Mouse (Mus musculus): ENCODE measurements at regions not wholly inside any gene's neighbourhood (a gene's known extent, or its start where the extent isn't known, plus 50 kb on each side); places are given as distances from the start of the nearest gene placed in this dataset.
A peak's percentile ranks its signal among the peaks of the same experiment; 100 is the strongest.
"Not testable (repeated sequence)": the region's sequence is repeated elsewhere in the genome, so short reads cannot be mapped to it uniquely, and the experiment has no call there.

DNA sequence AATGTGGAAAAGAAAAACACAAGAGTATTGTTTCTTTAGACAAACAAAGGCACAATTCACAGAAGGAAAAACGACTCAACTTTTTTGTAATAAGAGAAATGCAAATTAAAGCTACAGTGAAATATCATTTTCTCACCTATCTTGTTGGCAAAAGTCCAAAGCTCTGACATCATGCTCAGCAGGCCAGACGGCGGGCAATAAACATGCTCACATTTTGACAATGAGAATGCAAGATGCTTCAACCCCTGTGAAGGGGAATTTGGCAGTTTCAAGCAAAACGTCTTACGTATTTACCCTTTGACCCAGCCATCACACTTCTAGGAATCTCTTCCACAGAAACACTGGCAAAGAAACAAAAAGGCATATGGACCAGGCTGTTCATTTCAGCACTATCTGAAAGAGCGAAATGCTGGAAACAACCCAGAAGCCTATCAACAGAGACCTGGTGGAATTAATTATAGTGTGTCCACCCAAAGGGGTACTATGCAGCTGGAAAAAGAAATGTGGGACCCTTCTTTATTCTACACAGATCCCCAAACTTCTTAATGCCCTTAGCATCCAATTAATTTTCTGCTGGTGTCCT, 203.4 kb upstream of the 2610301B20Rik start:
- ATAC-seq (ENCODE audit: insufficient number of reproducible peaks, insufficient read depth, low FRiP score, low read depth), result no peak
- WGBS, result 54% methylated on average over 6 of the region's 6 CpGs

DNA sequence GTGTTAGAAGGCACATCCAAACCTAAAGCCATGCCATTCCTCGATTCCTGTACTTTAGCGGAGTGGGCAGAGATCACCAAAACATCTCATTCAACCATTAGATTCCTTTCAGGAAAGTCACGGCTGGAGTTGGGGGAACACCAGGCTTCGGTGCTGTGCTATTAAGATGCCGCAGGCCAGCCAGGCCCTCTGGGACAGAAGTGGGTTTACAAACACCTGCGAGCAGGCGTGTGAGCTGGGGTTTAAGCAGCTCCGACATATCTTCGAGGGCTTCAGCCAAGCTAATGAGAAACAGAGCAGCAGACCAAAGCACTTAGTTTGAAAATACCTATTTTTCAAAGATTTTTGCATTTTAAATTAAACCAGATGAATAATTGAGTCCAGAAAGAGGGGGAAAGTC, 183.2 kb upstream of the 2610301B20Rik start:
- Histone ChIP-seq H3K4me1 (ENCODE audit: control insufficient read depth, insufficient read depth, low read length) (no peaks in the 10 kb centered on the region), H3K9me3 (ENCODE audit: control insufficient read depth, low read depth, low read length) (no peaks in the 10 kb centered on the region), H3K36me3 (ENCODE audit: control insufficient read depth, insufficient read depth, low read length) (no peaks in the 10 kb centered on the region), H3K27ac (ENCODE audit: low read length) (no peak overlapping the region), H3K4me3 (ENCODE audit: low read depth, low read length) (no peak overlapping the region), H3K4me2 (replicated peaks; ENCODE audit: low read depth, low read length) (no peak overlapping the region), H3K27me3 (ENCODE audit: control insufficient read depth, insufficient read depth, low read length) (no peaks in the 10 kb centered on the region), H3K9ac (replicated peaks; ENCODE audit: low read depth, low read length) (no peak overlapping the region)
- 72% methylated on average over 9 of the region's 9 CpGs for WGBS
- ATAC-seq (ENCODE audit: insufficient number of reproducible peaks, insufficient read depth, low FRiP score, low read depth), result no peak

More for the DNA sequence above, 203.4 kb upstream of the 2610301B20Rik start:
- Histone ChIP-seq H3K27me3 (ENCODE audit: control insufficient read depth, insufficient read depth, low read length) (no peaks in the 10 kb centered on the region), H3K9me3 (ENCODE audit: control insufficient read depth, low read depth, low read length) (no peaks in the 10 kb centered on the region), H3K36me3 (ENCODE audit: control insufficient read depth, insufficient read depth, low read length) (no peaks in the 10 kb centered on the region), H3K4me3 (ENCODE audit: low read depth, low read length) (no peak overlapping the region), H3K4me2 (replicated peaks; ENCODE audit: low read depth, low read length) (no peak overlapping the region), H3K9ac (replicated peaks; ENCODE audit: low read depth, low read length) (no peak overlapping the region), H3K27ac (ENCODE audit: low read length) (no peak overlapping the region), H3K4me1 (ENCODE audit: control insufficient read depth, insufficient read depth, low read length) (no peaks in the 10 kb centered on the region)

DNA sequence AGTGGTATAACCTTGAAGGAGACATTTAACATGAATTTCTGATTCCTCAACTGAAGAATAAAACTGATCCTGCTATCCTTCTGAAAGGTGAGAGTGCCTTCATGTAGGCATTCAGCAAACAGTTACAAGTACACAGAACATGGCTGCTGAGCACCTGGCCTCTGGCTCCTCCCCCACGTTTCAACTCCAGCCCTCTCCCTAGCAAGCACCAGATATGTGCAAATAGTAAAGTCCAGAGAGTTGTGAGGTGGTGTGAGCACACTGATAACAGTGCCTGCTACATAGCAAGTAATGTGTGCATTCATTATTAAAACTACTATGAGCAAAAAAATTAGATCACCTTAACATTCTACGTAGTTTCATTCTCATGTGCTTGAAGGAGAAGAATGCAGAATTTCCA, 181.4 kb upstream of the 2610301B20Rik start:
- peak; percentile 71; the same call in 1 of the 2 replicates for ATAC-seq (ENCODE audit: insufficient number of reproducible peaks, insufficient read depth, low FRiP score, low read depth)

DNA sequence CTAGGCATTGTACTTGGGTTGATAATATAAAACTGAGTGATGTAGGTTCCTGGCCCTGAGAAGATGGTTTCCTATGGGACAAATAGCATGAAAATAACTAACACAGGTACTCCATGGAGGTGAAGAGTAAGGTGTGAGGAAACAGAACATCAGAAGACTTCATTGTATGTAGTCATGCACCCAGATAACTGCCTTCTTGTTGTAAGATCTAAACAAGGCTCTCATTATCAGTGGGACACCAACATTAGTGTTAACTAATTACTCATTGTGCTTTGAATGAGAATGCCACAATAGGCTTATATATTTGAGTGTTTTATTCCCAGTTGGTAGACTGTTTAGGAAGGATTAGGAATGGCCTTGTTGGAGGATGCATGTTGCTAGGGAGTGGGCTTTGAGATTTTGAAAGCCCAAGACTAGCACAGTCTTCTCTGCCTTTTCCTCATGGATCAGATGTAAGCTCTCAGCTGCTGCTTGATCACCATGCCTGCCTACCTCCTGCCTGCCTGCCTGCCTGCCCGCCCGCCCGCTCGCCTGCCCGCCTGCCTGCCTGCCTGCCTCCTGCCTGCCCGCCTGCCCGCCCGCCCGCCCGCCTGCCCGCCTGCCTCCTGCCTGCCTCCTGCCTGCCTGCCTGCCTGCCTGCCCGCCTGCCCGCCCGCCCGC, 180.7 kb upstream of the 2610301B20Rik start:
- no peak for ATAC-seq (ENCODE audit: insufficient number of reproducible peaks, insufficient read depth, low FRiP score, low read depth)
- Histone ChIP-seq H3K27ac (ENCODE audit: low read length) (no peak overlapping the region), H3K4me1 (ENCODE audit: control insufficient read depth, insufficient read depth, low read length) (no peaks in the 10 kb centered on the region), H3K4me2 (replicated peaks; ENCODE audit: low read depth, low read length) (peak overlapping the region; percentile 5; the same call in 1 of the 2 replicates), H3K27me3 (ENCODE audit: control insufficient read depth, insufficient read depth, low read length) (no peaks in the 10 kb centered on the region), H3K4me3 (ENCODE audit: low read depth, low read length) (no peak overlapping the region), H3K36me3 (ENCODE audit: control insufficient read depth, insufficient read depth, low read length) (no peaks in the 10 kb centered on the region), H3K9me3 (ENCODE audit: control insufficient read depth, low read depth, low read length) (no peaks in the 10 kb centered on the region), H3K9ac (replicated peaks; ENCODE audit: low read depth, low read length) (no peak overlapping the region)
- 18% methylated on average over 10 of the region's 15 CpGs for WGBS

More for the DNA sequence above, 181.4 kb upstream of the 2610301B20Rik start:
- H3K27me3 ChIP-seq (ENCODE audit: control insufficient read depth, insufficient read depth, low read length), result no peaks in the 10 kb centered on the region
- no peak overlapping the region for H3K27ac ChIP-seq (ENCODE audit: low read length)
- no peaks in the 10 kb centered on the region for H3K36me3 ChIP-seq (ENCODE audit: control insufficient read depth, insufficient read depth, low read length)
- no peak overlapping the region for H3K9ac ChIP-seq (replicated peaks; ENCODE audit: low read depth, low read length)
- no peaks in the 10 kb centered on the region for H3K9me3 ChIP-seq (ENCODE audit: control insufficient read depth, low read depth, low read length)
- no peak overlapping the region for H3K4me2 ChIP-seq (replicated peaks; ENCODE audit: low read depth, low read length)
- H3K4me3 ChIP-seq (ENCODE audit: low read depth, low read length), result no peak overlapping the region
- 70% methylated on average over 2 of the region's 2 CpGs for WGBS
- no peaks in the 10 kb centered on the region for H3K4me1 ChIP-seq (ENCODE audit: control insufficient read depth, insufficient read depth, low read length)

DNA sequence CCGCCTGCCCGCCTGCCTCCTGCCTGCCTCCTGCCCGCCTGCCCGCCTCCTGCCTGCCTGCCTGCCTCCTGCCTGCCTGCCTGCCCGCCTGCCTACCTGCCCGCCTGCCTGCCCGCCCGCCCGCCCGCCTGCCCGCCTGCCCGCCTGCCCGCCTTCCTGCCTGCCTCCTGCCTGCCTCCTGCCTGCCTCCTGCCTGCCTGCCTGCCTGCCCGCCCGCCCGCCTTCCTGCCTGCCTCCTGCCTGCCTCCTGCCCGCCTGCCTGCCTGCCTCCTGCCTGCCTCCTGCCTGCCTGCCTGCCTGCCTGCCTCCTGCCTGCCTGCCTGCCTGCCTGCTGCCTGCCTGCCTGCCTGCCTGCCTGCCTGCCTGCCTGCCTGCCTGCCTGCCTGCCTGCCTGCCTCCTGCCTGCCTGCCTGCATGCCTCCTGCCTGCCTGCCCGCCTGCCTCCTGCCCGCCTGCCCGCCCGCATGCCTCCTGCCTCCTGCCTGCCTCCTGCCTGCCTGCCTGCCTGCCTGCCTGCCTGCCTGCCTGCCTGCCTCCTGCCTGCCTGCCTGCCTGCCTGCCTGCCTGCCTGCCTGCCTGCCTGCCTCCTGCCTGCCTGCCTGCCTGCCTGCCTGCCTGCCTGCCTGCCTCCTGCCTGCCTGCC, 180.1 kb upstream of the 2610301B20Rik start:
- not testable (repeated sequence) for H3K9ac ChIP-seq (replicated peaks; ENCODE audit: low read depth, low read length); H3K9me3 ChIP-seq (ENCODE audit: control insufficient read depth, low read depth, low read length); H3K27ac ChIP-seq (ENCODE audit: low read length); H3K4me1 ChIP-seq (ENCODE audit: control insufficient read depth, insufficient read depth, low read length); H3K36me3 ChIP-seq (ENCODE audit: control insufficient read depth, insufficient read depth, low read length); H3K27me3 ChIP-seq (ENCODE audit: control insufficient read depth, insufficient read depth, low read length); ATAC-seq (ENCODE audit: insufficient number of reproducible peaks, insufficient read depth, low FRiP score, low read depth); H3K4me3 ChIP-seq (ENCODE audit: low read depth, low read length)
- peak overlapping the region; percentile 5; the same call in 1 of the 2 replicates for H3K4me2 ChIP-seq (replicated peaks; ENCODE audit: low read depth, low read length)
- WGBS, result 52% methylated on average over 9 of the region's 21 CpGs

DNA sequence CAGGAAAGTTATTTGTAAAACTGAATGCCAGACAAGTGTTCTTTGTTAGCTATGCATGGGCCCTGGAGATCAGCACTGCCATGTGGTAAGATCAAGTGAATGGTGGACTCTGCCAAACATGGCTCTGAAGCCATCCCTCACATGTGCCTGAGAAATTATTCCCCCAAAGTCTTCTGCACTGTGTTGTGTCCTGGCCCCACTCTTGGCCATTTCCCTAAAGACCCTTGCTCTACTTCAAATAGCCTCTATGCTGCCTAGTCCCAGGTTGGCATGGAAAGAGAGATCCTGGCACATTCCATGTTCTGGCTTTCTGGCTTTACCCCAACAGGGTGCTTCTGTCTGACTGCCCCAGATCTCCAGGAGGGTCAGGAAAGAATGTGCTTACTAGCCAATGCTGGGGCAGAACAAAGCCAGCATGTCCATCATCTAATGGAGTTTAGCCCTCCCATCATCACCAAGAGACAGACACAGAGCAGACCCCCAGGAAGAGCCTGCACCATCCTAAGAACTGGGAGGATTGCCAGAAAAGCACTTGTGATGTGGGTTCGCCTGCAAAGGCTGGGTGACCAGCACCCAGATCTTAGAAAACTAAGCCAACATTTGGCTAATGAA, 177.0 kb upstream of the 2610301B20Rik start:
- WGBS, result 64% methylated on average over 1 of the region's 1 CpGs
- no peak overlapping the region for H3K27ac ChIP-seq (ENCODE audit: low read length)
- H3K36me3 ChIP-seq (ENCODE audit: control insufficient read depth, insufficient read depth, low read length), result no peaks in the 10 kb centered on the region
- H3K27me3 ChIP-seq (ENCODE audit: control insufficient read depth, insufficient read depth, low read length), result no peaks in the 10 kb centered on the region
- H3K4me3 ChIP-seq (ENCODE audit: low read depth, low read length), result no peak overlapping the region
- H3K4me1 ChIP-seq (ENCODE audit: control insufficient read depth, insufficient read depth, low read length), result no peaks in the 10 kb centered on the region
- no peak overlapping the region for H3K4me2 ChIP-seq (replicated peaks; ENCODE audit: low read depth, low read length)
- ATAC-seq (ENCODE audit: insufficient number of reproducible peaks, insufficient read depth, low FRiP score, low read depth), result no peak
- no peak overlapping the region for H3K9ac ChIP-seq (replicated peaks; ENCODE audit: low read depth, low read length)
- H3K9me3 ChIP-seq (ENCODE audit: control insufficient read depth, low read depth, low read length), result no peaks in the 10 kb centered on the region

DNA sequence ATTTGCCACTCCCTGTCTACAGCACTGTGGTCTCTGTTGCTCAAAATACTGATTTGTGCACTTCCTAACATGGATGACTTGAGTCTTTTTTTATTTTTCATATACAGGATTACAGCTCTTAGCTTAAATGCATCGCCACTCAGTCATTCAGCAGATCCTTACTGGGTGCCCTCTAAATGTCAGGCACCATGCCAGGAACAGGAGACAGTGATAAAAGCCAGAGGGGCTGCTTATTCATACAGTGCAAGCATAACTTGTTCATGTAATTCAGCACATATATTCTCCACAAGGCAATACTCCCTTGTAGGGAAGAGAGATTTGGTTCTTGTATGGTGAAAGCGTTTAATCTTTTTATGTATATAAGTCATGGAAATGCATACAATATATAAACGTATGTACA, 175.7 kb upstream of the 2610301B20Rik start:
- no peak; the same call in 1 of the 2 replicates for ATAC-seq (ENCODE audit: insufficient number of reproducible peaks, insufficient read depth, low FRiP score, low read depth)
- Histone ChIP-seq H3K4me1 (ENCODE audit: control insufficient read depth, insufficient read depth, low read length) (no peaks in the 10 kb centered on the region), H3K9ac (replicated peaks; ENCODE audit: low read depth, low read length) (no peak overlapping the region), H3K27ac (ENCODE audit: low read length) (no peak overlapping the region), H3K27me3 (ENCODE audit: control insufficient read depth, insufficient read depth, low read length) (no peaks in the 10 kb centered on the region), H3K36me3 (ENCODE audit: control insufficient read depth, insufficient read depth, low read length) (no peaks in the 10 kb centered on the region), H3K4me2 (replicated peaks; ENCODE audit: low read depth, low read length) (no peak overlapping the region), H3K9me3 (ENCODE audit: control insufficient read depth, low read depth, low read length) (no peaks in the 10 kb centered on the region), H3K4me3 (ENCODE audit: low read depth, low read length) (no peak overlapping the region)
- WGBS, result 67% methylated on average over 3 of the region's 3 CpGs

DNA sequence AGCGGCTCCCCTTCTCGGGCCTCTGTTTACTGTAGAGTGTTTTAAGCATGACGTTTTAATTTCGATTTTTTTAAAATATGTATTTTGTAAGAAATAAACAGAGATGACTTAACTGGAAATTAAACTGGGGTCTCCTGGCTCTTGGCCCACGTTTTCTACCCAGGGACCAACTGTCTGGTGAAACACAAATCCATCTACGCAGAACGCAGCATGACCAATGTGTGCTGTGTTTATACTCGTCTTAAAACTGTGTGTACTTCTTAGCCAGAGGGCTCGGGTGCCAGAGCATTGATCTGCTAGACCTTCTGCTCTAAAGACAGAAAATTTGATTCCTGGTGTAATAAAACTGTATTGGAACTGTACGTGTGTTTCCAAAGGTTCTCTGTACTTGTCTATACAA, 172.8 kb upstream of the 2610301B20Rik start:
- no peak overlapping the region for H3K4me2 ChIP-seq (replicated peaks; ENCODE audit: low read depth, low read length)
- no peak for ATAC-seq (ENCODE audit: insufficient number of reproducible peaks, insufficient read depth, low FRiP score, low read depth)
- no peak overlapping the region for H3K27ac ChIP-seq (ENCODE audit: low read length)
- H3K4me3 ChIP-seq (ENCODE audit: low read depth, low read length), result no peak overlapping the region
- no peaks in the 10 kb centered on the region for H3K9me3 ChIP-seq (ENCODE audit: control insufficient read depth, low read depth, low read length)
- WGBS, result 63% methylated on average over 10 of the region's 10 CpGs
- H3K4me1 ChIP-seq (ENCODE audit: control insufficient read depth, insufficient read depth, low read length), result no peaks in the 10 kb centered on the region
- H3K27me3 ChIP-seq (ENCODE audit: control insufficient read depth, insufficient read depth, low read length), result no peaks in the 10 kb centered on the region
- no peak overlapping the region for H3K9ac ChIP-seq (replicated peaks; ENCODE audit: low read depth, low read length)
- H3K36me3 ChIP-seq (ENCODE audit: control insufficient read depth, insufficient read depth, low read length), result no peaks in the 10 kb centered on the region

All from stomach, embryonic 14.5 days (tissue).